Mouse (Mus musculus) spleen, postnatal 0 days (tissue): ENCODE measurements around the gene Pigc. TPM values are rescaled to one million over a fixed set of nuclear protein-coding genes. Genes with fewer than 3 reads are reported as not detected.

Experiments
- polyA plus RNA-seq: library from polyadenylated mRNA; unstranded; fragments of >200 nt; fragmentation: Nextera tagmentation; extraction: Ambion mirVana; gene quantifications from 2 replicates; pipeline ENCODE4 v1.2.1, GENCODE M21; 2015

The Pigc gene
- polyA plus RNA-seq: 17.6 and 19.1 TPM in 2 replicates

GRCm38 (mm10) chr1:161968589-161969407 lies at the start of gene Pigc:
Gene Pigc, plus strand, starts transcription at chr1:161969186.

GRCm38 (mm10) chr1:161979536-161979935 lies 10.6 kb downstream of the Pigc start, which contains the start of gene 4930558K02Rik:
Gene 4930558K02Rik, minus strand, starts transcription at chr1:161979636.

Other genes with a start within 250 kb of the Pigc start
- gene Fasl, start 180.7 kb upstream of the Pigc start, polyA plus RNA-seq: 0.24 TPM in 1 of 2 replicates, not detected in the other
- 11.9 and 14.4 TPM in 2 replicates for gene Suco, start 92.5 kb upstream of the Pigc start, polyA plus RNA-seq
- 0.17 TPM in 1 of 2 replicates, not detected in the other for gene 4930558K02Rik, start 10.4 kb downstream of the Pigc start, polyA plus RNA-seq